Mouse (Mus musculus): Measurements from ENCODE around the gene Zswim1. TPM values are rescaled to one million over a fixed set of nuclear protein-coding genes. Genes with fewer than 3 reads are reported as not detected.

Zswim1 gene
- polyA plus RNA-seq, 1 experiment from 2014 or later: 22.9 TPM

DNA sequence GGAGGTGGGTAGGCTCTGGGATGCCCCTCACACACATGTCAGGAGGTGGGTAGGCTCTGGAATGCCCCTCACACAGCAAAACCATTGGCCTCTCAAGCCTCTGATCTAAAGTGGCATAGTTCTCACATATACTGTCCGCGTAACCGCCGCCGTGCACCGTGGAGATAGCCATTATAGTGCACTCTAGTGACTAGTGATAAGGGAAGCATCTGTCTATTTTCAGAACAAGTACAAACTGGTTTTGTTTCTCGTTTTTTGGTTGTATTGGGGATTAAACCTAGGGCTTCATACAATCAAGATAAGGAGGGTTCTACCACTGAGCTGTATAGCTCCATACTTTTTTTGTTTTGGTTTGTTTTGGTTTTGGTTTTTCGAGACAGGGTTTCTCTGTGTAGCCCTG is 6.7 kb upstream of the Zswim1 start:
- no peaks in the 10 kb centered on the region for H3K9me3 ChIP-seq (ENCODE audit: control insufficient read depth, low read length)
- H3K4me1 ChIP-seq (ENCODE audit: control insufficient read depth, insufficient read depth, low read length): no peaks in the 10 kb centered on the region
- peaks cover 3% of the 10 kb centered on the region for H3K36me3 ChIP-seq (ENCODE audit: control insufficient read depth, insufficient read depth, low read length)
- H3K4me3 ChIP-seq (ENCODE audit: low read depth, low read length): no peak overlapping the region
- DNase-seq (ENCODE audit: low spot score): no peak
- no peak for ATAC-seq (ENCODE audit: insufficient read depth, low FRiP score, low TSS enrichment)
- no peak overlapping the region for H3K27ac ChIP-seq (ENCODE audit: low read depth, low read length)
- WGBS: 94% methylated on average over 8 of the region's 8 CpGs
- H3K4me2 ChIP-seq (ENCODE audit: low read depth): no peak overlapping the region
- H3K9ac ChIP-seq (ENCODE audit: low read length): no peak overlapping the region
- H3K27me3 ChIP-seq (ENCODE audit: control insufficient read depth, insufficient read depth, low read length): no peaks in the 10 kb centered on the region

DNA sequence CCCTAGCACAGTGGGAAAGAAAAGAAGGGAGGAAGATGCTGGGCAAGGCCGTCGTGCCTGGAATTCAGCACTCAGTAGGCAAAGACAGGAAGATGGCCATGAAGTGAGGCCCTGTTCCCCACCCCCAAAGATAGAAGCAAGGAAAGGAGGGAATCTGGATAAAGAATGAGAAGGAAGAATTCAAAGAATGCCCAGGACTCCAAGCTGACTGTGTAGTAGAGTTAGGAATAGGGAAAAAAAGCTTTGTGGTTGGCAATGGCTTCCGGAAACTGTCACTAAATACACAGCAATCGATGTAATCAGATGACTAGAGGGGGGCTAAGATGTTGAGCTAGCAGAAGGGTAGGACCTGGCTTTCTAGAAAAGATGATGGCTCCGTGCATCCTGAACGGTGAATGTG is 5.3 kb upstream of the Zswim1 start:
- no peak overlapping the region for H3K4me2 ChIP-seq (ENCODE audit: low read depth)
- H3K36me3 ChIP-seq (ENCODE audit: control insufficient read depth, insufficient read depth, low read length): peaks cover 3% of the 10 kb centered on the region
- ATAC-seq (ENCODE audit: insufficient read depth, low FRiP score, low TSS enrichment) (no peak), DNase-seq (ENCODE audit: low spot score) (no peak)
- H3K4me3 ChIP-seq (ENCODE audit: low read depth, low read length): no peak overlapping the region
- no peak overlapping the region for H3K27ac ChIP-seq (ENCODE audit: low read depth, low read length)
- WGBS: 88% methylated on average over 6 of the region's 6 CpGs
- no peaks in the 10 kb centered on the region for H3K27me3 ChIP-seq (ENCODE audit: control insufficient read depth, insufficient read depth, low read length)
- H3K9me3 ChIP-seq (ENCODE audit: control insufficient read depth, low read length): no peaks in the 10 kb centered on the region
- H3K4me1 ChIP-seq (ENCODE audit: control insufficient read depth, insufficient read depth, low read length): peaks cover 2% of the 10 kb centered on the region; the same call in 1 of the 2 replicates
- H3K9ac ChIP-seq (ENCODE audit: low read length): no peak overlapping the region

GRCm38 (mm10) chr2:164817703-164818102 is 4.8 kb upstream of the Zswim1 start:
- Histone ChIP-seq H3K9ac (ENCODE audit: low read length) (no peak overlapping the region), H3K4me1 (ENCODE audit: control insufficient read depth, insufficient read depth, low read length) (peaks cover 5% of the 10 kb centered on the region; the same call in 1 of the 2 replicates), H3K36me3 (ENCODE audit: control insufficient read depth, insufficient read depth, low read length) (peaks cover 3% of the 10 kb centered on the region), H3K4me3 (ENCODE audit: low read depth, low read length) (no peak overlapping the region), H3K27me3 (ENCODE audit: control insufficient read depth, insufficient read depth, low read length) (no peaks in the 10 kb centered on the region), H3K9me3 (ENCODE audit: control insufficient read depth, low read length) (no peaks in the 10 kb centered on the region), H3K27ac (ENCODE audit: low read depth, low read length) (no peak overlapping the region), H3K4me2 (ENCODE audit: low read depth) (no peak overlapping the region)
- ATAC-seq (ENCODE audit: insufficient read depth, low FRiP score, low TSS enrichment): no peak
- DNase-seq (ENCODE audit: low spot score): peak; percentile 34
- 61% methylated on average over 5 of the region's 5 CpGs for WGBS

DNA sequence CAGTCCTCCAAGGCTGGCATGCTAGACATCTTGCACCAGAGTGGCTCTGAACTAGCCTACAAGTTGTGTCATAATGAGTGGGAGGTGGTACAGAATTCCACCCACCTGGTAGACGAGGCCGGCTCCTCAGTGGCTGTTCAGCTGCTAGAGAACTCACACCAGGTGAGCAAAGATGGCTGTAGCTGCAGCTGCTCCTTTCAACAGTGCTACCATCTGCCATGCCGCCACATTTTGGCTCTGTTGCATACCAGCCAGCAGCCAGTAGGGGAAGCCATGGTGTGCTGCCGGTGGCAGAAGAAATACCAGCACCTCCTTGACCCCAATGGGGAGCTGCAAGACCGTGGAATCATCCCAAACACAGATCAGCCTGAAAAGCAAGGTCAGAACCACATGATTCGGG is 1.4 kb upstream of the Zswim1 start:
- ATAC-seq (ENCODE audit: insufficient read depth, low FRiP score, low TSS enrichment): no peak
- Histone ChIP-seq H3K4me1 (ENCODE audit: control insufficient read depth, insufficient read depth, low read length) (peaks cover 5% of the 10 kb centered on the region; the same call in 1 of the 2 replicates), H3K4me3 (ENCODE audit: low read depth, low read length) (no peak overlapping the region), H3K27me3 (ENCODE audit: control insufficient read depth, insufficient read depth, low read length) (no peaks in the 10 kb centered on the region), H3K27ac (ENCODE audit: low read depth, low read length) (no peak overlapping the region), H3K36me3 (ENCODE audit: control insufficient read depth, insufficient read depth, low read length) (peaks cover 6% of the 10 kb centered on the region), H3K9ac (ENCODE audit: low read length) (no peak overlapping the region), H3K9me3 (ENCODE audit: control insufficient read depth, low read length) (no peaks in the 10 kb centered on the region), H3K4me2 (ENCODE audit: low read depth) (no peak overlapping the region)
- DNase-seq (ENCODE audit: low spot score): no peak
- WGBS: 88% methylated on average over 6 of the region's 6 CpGs

DNA sequence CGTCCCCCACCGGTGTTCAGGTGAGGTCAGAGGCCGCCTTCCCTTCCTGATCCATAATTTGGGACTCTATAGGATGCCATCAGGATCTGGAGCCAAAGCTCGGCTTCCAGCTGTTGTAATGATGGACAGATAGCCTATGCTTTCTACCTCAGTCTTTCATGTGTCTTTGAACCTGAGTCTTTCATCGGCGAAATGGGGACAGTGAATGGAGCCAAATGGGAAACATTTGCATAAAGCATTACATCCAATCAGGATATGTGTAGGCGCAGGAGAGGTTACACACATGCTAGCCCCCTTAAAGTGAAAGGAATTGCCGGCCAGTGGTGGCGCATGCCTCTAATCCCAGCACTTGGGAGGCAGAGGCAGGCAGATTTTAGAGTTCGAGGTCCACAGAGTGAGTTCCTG is 697 bp downstream of the Zswim1 start:
- WGBS: 3% methylated on average over 10 of the region's 10 CpGs
- peak; percentile 64 for ATAC-seq (ENCODE audit: insufficient read depth, low FRiP score, low TSS enrichment)
- Histone ChIP-seq H3K4me3 (ENCODE audit: low read depth, low read length) (peak overlapping the region; percentile 74), H3K9ac (ENCODE audit: low read length) (peak overlapping the region; percentile 70), H3K36me3 (ENCODE audit: control insufficient read depth, insufficient read depth, low read length) (peaks cover 6% of the 10 kb centered on the region), H3K4me2 (ENCODE audit: low read depth) (peak overlapping the region; percentile 70), H3K27me3 (ENCODE audit: control insufficient read depth, insufficient read depth, low read length) (no peaks in the 10 kb centered on the region), H3K9me3 (ENCODE audit: control insufficient read depth, low read length) (no peaks in the 10 kb centered on the region), H3K4me1 (ENCODE audit: control insufficient read depth, insufficient read depth, low read length) (peaks cover 5% of the 10 kb centered on the region; the same call in 1 of the 2 replicates), H3K27ac (ENCODE audit: low read depth, low read length) (peak overlapping the region; percentile 70)
- DNase-seq (ENCODE audit: low spot score): no peak

GRCm38 (mm10) chr2:164823969-164824368 is 1.5 kb downstream of the Zswim1 start:
- Histone ChIP-seq H3K27me3 (ENCODE audit: control insufficient read depth, insufficient read depth, low read length) (no peaks in the 10 kb centered on the region), H3K9me3 (ENCODE audit: control insufficient read depth, low read length) (no peaks in the 10 kb centered on the region), H3K36me3 (ENCODE audit: control insufficient read depth, insufficient read depth, low read length) (peaks cover 6% of the 10 kb centered on the region), H3K4me2 (ENCODE audit: low read depth) (peak overlapping the region; percentile 70; the same call in 1 of the 2 replicates), H3K4me3 (ENCODE audit: low read depth, low read length) (no peak overlapping the region), H3K27ac (ENCODE audit: low read depth, low read length) (no peak overlapping the region), H3K4me1 (ENCODE audit: control insufficient read depth, insufficient read depth, low read length) (peaks cover 5% of the 10 kb centered on the region; the same call in 1 of the 2 replicates), H3K9ac (ENCODE audit: low read length) (no peak overlapping the region)
- ATAC-seq (ENCODE audit: insufficient read depth, low FRiP score, low TSS enrichment) (no peak), DNase-seq (ENCODE audit: low spot score) (no peak)
- 86% methylated on average over 4 of the region's 4 CpGs for WGBS

GRCm38 (mm10) chr2:164825521-164825920 is 3.0 kb downstream of the Zswim1 start:
- no peak overlapping the region for H3K4me2 ChIP-seq (ENCODE audit: low read depth)
- peaks cover 6% of the 10 kb centered on the region for H3K36me3 ChIP-seq (ENCODE audit: control insufficient read depth, insufficient read depth, low read length)
- ATAC-seq (ENCODE audit: insufficient read depth, low FRiP score, low TSS enrichment): no peak
- no peaks in the 10 kb centered on the region for H3K27me3 ChIP-seq (ENCODE audit: control insufficient read depth, insufficient read depth, low read length)
- no peak overlapping the region for H3K4me3 ChIP-seq (ENCODE audit: low read depth, low read length)
- H3K27ac ChIP-seq (ENCODE audit: low read depth, low read length): no peak overlapping the region
- peaks cover 5% of the 10 kb centered on the region; the same call in 1 of the 2 replicates for H3K4me1 ChIP-seq (ENCODE audit: control insufficient read depth, insufficient read depth, low read length)
- DNase-seq (ENCODE audit: low spot score): no peak
- no peak overlapping the region for H3K9ac ChIP-seq (ENCODE audit: low read length)
- H3K9me3 ChIP-seq (ENCODE audit: control insufficient read depth, low read length): no peaks in the 10 kb centered on the region
- WGBS: 95% methylated on average over 17 of the region's 17 CpGs

DNA sequence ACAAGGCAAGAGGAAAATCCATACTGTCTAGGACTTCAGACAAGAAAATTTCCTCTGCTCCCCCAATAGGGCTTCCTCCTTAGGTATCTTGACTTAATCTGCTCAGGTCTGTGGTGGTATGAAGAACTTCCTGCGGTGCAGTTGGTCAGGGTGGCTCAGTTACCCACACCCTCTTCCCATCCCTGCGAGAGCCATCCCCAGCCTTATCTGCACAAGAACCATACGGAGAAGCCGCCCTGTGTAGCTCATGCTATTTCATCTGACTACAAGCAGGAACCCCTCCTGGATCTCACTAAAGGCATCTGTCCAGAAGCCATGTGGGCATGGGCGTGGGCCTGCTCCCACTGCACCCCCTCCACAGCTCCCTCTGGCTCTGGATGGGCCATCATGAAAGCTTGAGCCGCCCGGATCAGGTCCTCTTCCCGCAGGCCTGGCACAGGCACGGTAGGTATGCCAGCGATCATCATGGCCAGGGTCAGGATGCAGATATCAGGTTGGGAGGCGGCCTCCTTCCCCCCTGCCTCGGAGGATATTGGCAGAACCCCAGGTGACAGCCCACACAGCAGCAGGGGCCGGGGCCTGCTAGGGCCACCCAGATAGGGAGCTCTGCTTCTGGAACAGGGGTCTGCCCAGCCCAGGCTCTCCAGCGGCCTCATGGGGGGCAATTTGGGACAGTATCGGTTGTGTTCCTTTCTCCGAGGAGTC is 4.8 kb downstream of the Zswim1 start:
- Histone ChIP-seq H3K9ac (ENCODE audit: low read length) (no peak overlapping the region), H3K36me3 (ENCODE audit: control insufficient read depth, insufficient read depth, low read length) (peaks cover 4% of the 10 kb centered on the region), H3K4me2 (ENCODE audit: low read depth) (no peak overlapping the region), H3K4me3 (ENCODE audit: low read depth, low read length) (no peak overlapping the region), H3K9me3 (ENCODE audit: control insufficient read depth, low read length) (no peaks in the 10 kb centered on the region), H3K27ac (ENCODE audit: low read depth, low read length) (no peak overlapping the region), H3K4me1 (ENCODE audit: control insufficient read depth, insufficient read depth, low read length) (peaks cover 2% of the 10 kb centered on the region; the same call in 1 of the 2 replicates), H3K27me3 (ENCODE audit: control insufficient read depth, insufficient read depth, low read length) (no peaks in the 10 kb centered on the region)
- no peak for ATAC-seq (ENCODE audit: insufficient read depth, low FRiP score, low TSS enrichment)
- DNase-seq (ENCODE audit: low spot score): no peak
- WGBS: 90% methylated on average over 16 of the region's 16 CpGs

DNA sequence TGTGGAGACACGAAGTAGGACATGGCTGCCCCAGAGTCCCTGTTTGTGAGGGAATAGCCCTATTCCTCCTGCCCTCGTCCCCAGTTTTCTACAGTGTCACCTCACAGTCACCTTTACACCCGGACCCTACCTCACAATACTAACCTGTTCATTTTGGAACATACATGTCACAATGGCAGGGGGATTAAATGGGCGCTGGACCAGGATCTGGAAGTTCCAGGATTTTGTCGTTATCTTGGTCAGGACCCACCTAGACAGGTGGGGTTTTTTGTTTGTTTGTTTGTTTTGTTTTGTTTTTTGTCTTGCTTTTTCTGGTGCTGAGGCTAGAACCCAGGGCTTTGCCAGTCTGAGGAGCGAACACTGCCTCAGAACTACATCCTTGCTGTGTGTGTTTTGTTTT is 6.0 kb downstream of the Zswim1 start, which contains the start of gene Spata25:
Gene Spata25 (minus strand): TSS at position 101 of the 400 bp plus-strand sequence.
- Histone ChIP-seq H3K4me1 (ENCODE audit: control insufficient read depth, insufficient read depth, low read length) (peaks cover 7% of the 10 kb centered on the region; the same call in 1 of the 2 replicates), H3K4me3 (ENCODE audit: low read depth, low read length) (no peak within 1 kb of the TSS), H3K4me2 (ENCODE audit: low read depth) (no peak within 1 kb of the TSS), H3K9me3 (ENCODE audit: control insufficient read depth, low read length) (no peaks in the 10 kb centered on the region), H3K9ac (ENCODE audit: low read length) (no peak within 1 kb of the TSS), H3K36me3 (ENCODE audit: control insufficient read depth, insufficient read depth, low read length) (peaks cover 4% of the 10 kb centered on the region), H3K27me3 (ENCODE audit: control insufficient read depth, insufficient read depth, low read length) (no peaks in the 10 kb centered on the region), H3K27ac (ENCODE audit: low read depth, low read length) (no peak within 1 kb of the TSS)
- no peak for ATAC-seq (ENCODE audit: insufficient read depth, low FRiP score, low TSS enrichment)
- no peak for DNase-seq (ENCODE audit: low spot score)
- 91% methylated on average over 6 of the region's 6 CpGs for WGBS

All from neural tube, embryonic 11.5 days (tissue).